Mouse (Mus musculus) intestine, embryonic 14.5 days (tissue): Measurements from ENCODE around the gene Anapc15-ps. TPM values are rescaled to one million over a fixed set of nuclear protein-coding genes. Genes with fewer than 3 reads are reported as not detected.

Experiments
- ATAC-seq: fragments of 200-750 bp; cut with Nextera tagmentation; replicated peaks from 2 replicates; pipeline ENCODE4 v1.8.0; 2017; ENCODE audit warnings: low read depth, moderate number of reproducible peaks, moderate TSS enrichment, moderate library complexity; ENCODE audit not compliant: low FRiP score, low TSS enrichment
- DNase-seq: peaks from one replicate; pipeline ENCODE4 v3.0.0-alpha.2; 2018; ENCODE audit warnings: low spot score
- H3K27ac ChIP-seq: fragments of 300-500 bp; sonication (generic); 2 replicates; pipeline ENCODE4 v1.5.1; 2014; ENCODE audit warnings: low read depth, mild to moderate bottlenecking, control low read depth
- H3K27me3 ChIP-seq: fragments of 300-500 bp; sonication (generic); replicated peaks from 2 replicates; pipeline ENCODE4 v1.6.1; 2014; ENCODE audit warnings: low read length, control low read depth; ENCODE audit not compliant: control insufficient read depth, insufficient read depth
- H3K36me3 ChIP-seq: fragments of 300-500 bp; sonication (generic); 2 replicates; pipeline ENCODE4 v1.6.1; 2014; ENCODE audit warnings: low read length, control low read depth; ENCODE audit not compliant: control insufficient read depth, insufficient read depth
- H3K4me1 ChIP-seq: fragments of 300-500 bp; sonication (generic); replicated peaks from 2 replicates; pipeline ENCODE4 v1.6.1; 2014; ENCODE audit warnings: low read length, control low read depth, mixed read lengths; ENCODE audit not compliant: control insufficient read depth, insufficient read depth
- H3K4me2 ChIP-seq: fragments of 300-500 bp; sonication (generic); 2 replicates; pipeline ENCODE4 v1.6.1; 2014; ENCODE audit warnings: low read length
- H3K4me3 ChIP-seq: fragments of 300-500 bp; sonication (generic); 2 replicates; pipeline ENCODE4 v1.5.1; 2014; ENCODE audit warnings: low read depth, low read length, control low read depth, mixed read lengths
- H3K9ac ChIP-seq: fragments of 300-500 bp; sonication (generic); 2 replicates; pipeline ENCODE4 v1.6.1; 2014; ENCODE audit warnings: mild to moderate bottlenecking, low read length
- H3K9me3 ChIP-seq: fragments of 300-500 bp; sonication (generic); 2 replicates; pipeline ENCODE4 v1.6.1; 2016; ENCODE audit warnings: low read length, control low read depth; ENCODE audit not compliant: control insufficient read depth
- WGBS: fragments of 180-500 bp; shearing (Covaris S2); extraction: QIAGEN DNeasy Blood & Tissue Kit; methylation state at CpG from one replicate; pipeline ENCODE4 v1.1.7; 2014; 5-methylcytosine and 5-hydroxymethylcytosine counted together
- polyA plus RNA-seq: library from polyadenylated mRNA; unstranded; fragments of >200 nt; fragmentation: Nextera tagmentation; extraction: Ambion mirVana; gene quantifications from 2 replicates; pipeline ENCODE4 v1.2.1, GENCODE M21; 2014

Anapc15-ps gene
- polyA plus RNA-seq, 1 experiment from 2014 or later: not detected

GRCm38 (mm10) chr10:95658836-95659343, 14.4 kb downstream of the Anapc15-ps start:
- no peak overlapping the region for H3K4me3 ChIP-seq
- H3K9me3 ChIP-seq: no peaks in the 10 kb centered on the region
- H3K27me3 ChIP-seq: no peaks in the 10 kb centered on the region
- H3K4me1 ChIP-seq: no peaks in the 10 kb centered on the region
- WGBS: 42% methylated on average over 6 of the region's 6 CpGs
- no peak overlapping the region for H3K27ac ChIP-seq
- no peak overlapping the region for H3K9ac ChIP-seq
- H3K36me3 ChIP-seq: no peaks in the 10 kb centered on the region
- ATAC-seq (no peak), DNase-seq (no peak)
- no peak overlapping the region for H3K4me2 ChIP-seq

- no peak for ATAC-seq
- H3K9ac ChIP-seq: no peak overlapping the region
- H3K4me2 ChIP-seq: no peak overlapping the region
- H3K27me3 ChIP-seq: no peaks in the 10 kb centered on the region
- no peak overlapping the region for H3K4me3 ChIP-seq
- H3K27ac ChIP-seq: no peak overlapping the region
- no peaks in the 10 kb centered on the region for H3K36me3 ChIP-seq
- no peaks in the 10 kb centered on the region for H3K4me1 ChIP-seq
- no peak for DNase-seq
- WGBS: 85% methylated on average over 10 of the region's 10 CpGs
- no peaks in the 10 kb centered on the region for H3K9me3 ChIP-seq
Observed at GRCm38 (mm10) chr10:95656236-95657225, 16.7 kb downstream of the Anapc15-ps start.

- H3K9me3 ChIP-seq: no peaks in the 10 kb centered on the region
- H3K4me2 ChIP-seq: no peak overlapping the region
- H3K9ac ChIP-seq: no peak overlapping the region
- no peak for ATAC-seq
- no peak for DNase-seq
- WGBS: 79% methylated on average over 5 of the region's 5 CpGs
- no peaks in the 10 kb centered on the region for H3K4me1 ChIP-seq
- no peaks in the 10 kb centered on the region for H3K27me3 ChIP-seq
- no peaks in the 10 kb centered on the region for H3K36me3 ChIP-seq
- no peak overlapping the region for H3K4me3 ChIP-seq
- no peak overlapping the region for H3K27ac ChIP-seq
Observed at GRCm38 (mm10) chr10:95652131-95652530, 21.1 kb downstream of the Anapc15-ps start.

- H3K4me2 ChIP-seq: no peak overlapping the region
- no peak overlapping the region for H3K27ac ChIP-seq
- no peaks in the 10 kb centered on the region for H3K9me3 ChIP-seq
- ATAC-seq (no peak), DNase-seq (no peak)
- H3K9ac ChIP-seq: no peak overlapping the region
- no peaks in the 10 kb centered on the region for H3K36me3 ChIP-seq
- H3K27me3 ChIP-seq: no peaks in the 10 kb centered on the region
- no peaks in the 10 kb centered on the region for H3K4me1 ChIP-seq
- 91% methylated on average over 11 of the region's 11 CpGs for WGBS
- H3K4me3 ChIP-seq: no peak overlapping the region
Observed at GRCm38 (mm10) chr10:95648326-95648888, 24.8 kb downstream of the Anapc15-ps start.

- H3K4me2 ChIP-seq: no peak overlapping the region
- no peaks in the 10 kb centered on the region for H3K27me3 ChIP-seq
- DNase-seq (no peak), ATAC-seq (no peak)
- no peak overlapping the region for H3K27ac ChIP-seq
- no peaks in the 10 kb centered on the region for H3K36me3 ChIP-seq
- no peaks in the 10 kb centered on the region for H3K4me1 ChIP-seq
- no peak overlapping the region for H3K9ac ChIP-seq
- no peaks in the 10 kb centered on the region for H3K9me3 ChIP-seq
- H3K4me3 ChIP-seq: no peak overlapping the region
- 57% methylated on average over 9 of the region's 9 CpGs for WGBS
Observed at GRCm38 (mm10) chr10:95647128-95647527, 26.1 kb downstream of the Anapc15-ps start.

- Histone ChIP-seq H3K9ac (no peak overlapping the region), H3K27me3 (no peaks in the 10 kb centered on the region), H3K4me3 (no peak overlapping the region), H3K9me3 (no peaks in the 10 kb centered on the region), H3K36me3 (no peaks in the 10 kb centered on the region), H3K4me1 (no peaks in the 10 kb centered on the region), H3K27ac (no peak overlapping the region), H3K4me2 (no peak overlapping the region)
- DNase-seq: no peak
- WGBS: 80% methylated on average over 10 of the region's 10 CpGs
- ATAC-seq: no peak
Observed at GRCm38 (mm10) chr10:95646576-95646975, 26.7 kb downstream of the Anapc15-ps start.

- Histone ChIP-seq H3K36me3 (no peaks in the 10 kb centered on the region), H3K4me3 (no peak overlapping the region), H3K4me1 (no peaks in the 10 kb centered on the region; the same call in 1 of the 2 replicates), H3K9me3 (no peaks in the 10 kb centered on the region), H3K4me2 (no peak overlapping the region), H3K27me3 (no peaks in the 10 kb centered on the region), H3K27ac (no peak overlapping the region), H3K9ac (no peak overlapping the region)
- DNase-seq: no peak
- 60% methylated on average over 6 of the region's 6 CpGs for WGBS
- ATAC-seq: no peak
Observed at GRCm38 (mm10) chr10:95643696-95644360, 29.4 kb downstream of the Anapc15-ps start.

GRCm38 (mm10) chr10:95643042-95643441, 30.2 kb downstream of the Anapc15-ps start:
- Histone ChIP-seq H3K27me3 (no peaks in the 10 kb centered on the region), H3K4me1 (no peaks in the 10 kb centered on the region; the same call in 1 of the 2 replicates), H3K4me2 (no peak overlapping the region), H3K27ac (no peak overlapping the region), H3K9me3 (no peaks in the 10 kb centered on the region), H3K4me3 (no peak overlapping the region), H3K36me3 (no peaks in the 10 kb centered on the region), H3K9ac (no peak overlapping the region)
- DNase-seq (no peak), ATAC-seq (no peak)
- 70% methylated on average over 5 of the region's 5 CpGs for WGBS
